Mouse (Mus musculus): ENCODE results near the gene Mphosph9. TPM values are rescaled to one million over a fixed set of nuclear protein-coding genes. Genes with fewer than 3 reads are reported as not detected.
"Not testable (repeated sequence)": the region's sequence is repeated elsewhere in the genome, so short reads cannot be mapped to it uniquely, and the experiment has no call there.

Mphosph9 gene
- total RNA-seq, 2 experiments from 2014 or later = 2.7 to 3.4 TPM

GRCm38 (mm10) chr5:124354574-124355424, 27.0 kb upstream of the Mphosph9 start:
- DNase-seq = peak; percentile 65
- H3K4me3 ChIP-seq = peak overlapping the region; percentile 89
- peak overlapping the region; percentile 86 for H3K27ac ChIP-seq
- TF ChIP-seq CTCF (IDR thresholded peaks at IDR 0.05) = no peak
- intact Hi-C loops (cut with DNase I) = loop anchor here (5.0 kb wide), 1 partner anchor 123 kb away; the partner anchor contains the start of gene Rilpl2

GRCm38 (mm10) chr5:124353726-124354547, 26.2 kb upstream of the Mphosph9 start:
- intact Hi-C loops (cut with DNase I) = no loop called here
- DNase-seq = peak; percentile 80

GRCm38 (mm10) chr5:124353011-124353725, 25.4 kb upstream of the Mphosph9 start:
- intact Hi-C loops (cut with DNase I) = no loop called here
- no peak for DNase-seq

More at GRCm38 (mm10) chr5:124353726-124354547, 26.2 kb upstream of the Mphosph9 start:
- TF ChIP-seq CTCF (IDR thresholded peaks at IDR 0.05) = peak; percentile 67
- peak overlapping the region; percentile 89 for H3K4me3 ChIP-seq
- peak overlapping the region; percentile 86 for H3K27ac ChIP-seq

GRCm38 (mm10) chr5:124352141-124352920, 24.6 kb upstream of the Mphosph9 start:
- DNase-seq = peak; percentile 80
- Histone ChIP-seq H3K4me3 (peak overlapping the region; percentile 89), H3K27ac (peak overlapping the region; percentile 86)
- intact Hi-C loops (cut with DNase I) = no loop called here
- TF ChIP-seq CTCF (IDR thresholded peaks at IDR 0.05) = peak; percentile 37

More at GRCm38 (mm10) chr5:124353011-124353725, 25.4 kb upstream of the Mphosph9 start:
- Histone ChIP-seq H3K4me3 (peak overlapping the region; percentile 89), H3K27ac (peak overlapping the region; percentile 86)
- no peak for TF ChIP-seq CTCF (IDR thresholded peaks at IDR 0.05)

GRCm38 (mm10) chr5:124351604-124352003, 23.8 kb upstream of the Mphosph9 start:
- TF ChIP-seq CTCF (IDR thresholded peaks at IDR 0.05) = no peak
- Histone ChIP-seq H3K4me3 (peak overlapping the region; percentile 89), H3K27ac (peak overlapping the region; percentile 86)
- intact Hi-C loops (cut with DNase I) = no loop called here
- DNase-seq = no peak

GRCm38 (mm10) chr5:124351111-124351560, 23.4 kb upstream of the Mphosph9 start:
- Histone ChIP-seq H3K27ac (peak overlapping the region; percentile 86), H3K4me3 (peak overlapping the region; percentile 89)
- peak; percentile 91 for DNase-seq
- intact Hi-C loops (cut with DNase I) = no loop called here
- TF ChIP-seq CTCF (IDR thresholded peaks at IDR 0.05) = no peak

GRCm38 (mm10) chr5:124350350-124350749, 22.6 kb upstream of the Mphosph9 start:
- no peak for DNase-seq
- intact Hi-C loops (cut with DNase I) = no loop called here
- Histone ChIP-seq H3K4me3 (no peak overlapping the region), H3K27ac (no peak overlapping the region)
- no peak for TF ChIP-seq CTCF (IDR thresholded peaks at IDR 0.05)

GRCm38 (mm10) chr5:124349196-124349595, 21.4 kb upstream of the Mphosph9 start:
- peak; percentile 81 for DNase-seq

GRCm38 (mm10) chr5:124342897-124343296, 15.1 kb upstream of the Mphosph9 start:
- TF ChIP-seq CTCF (IDR thresholded peaks at IDR 0.05) = no peak
- no peak for DNase-seq
- Histone ChIP-seq H3K27ac (no peak overlapping the region), H3K4me3 (no peak overlapping the region)
- intact Hi-C loops (cut with DNase I) = no loop called here

More at GRCm38 (mm10) chr5:124349196-124349595, 21.4 kb upstream of the Mphosph9 start:
- intact Hi-C loops (cut with DNase I) = no loop called here
- Histone ChIP-seq H3K27ac (peak overlapping the region; percentile 21), H3K4me3 (peak overlapping the region; percentile 28; the same call in 1 of the 2 replicates)
- TF ChIP-seq CTCF (IDR thresholded peaks at IDR 0.05) = no peak; the same call in 1 of the 2 replicates

- peak; percentile 41 for DNase-seq
- intact Hi-C loops (cut with DNase I); H3K27ac ChIP-seq: not testable (repeated sequence)
Observed at GRCm38 (mm10) chr5:124341753-124342339, 14.1 kb upstream of the Mphosph9 start.

GRCm38 (mm10) chr5:124338791-124339190, 11.0 kb upstream of the Mphosph9 start:
- Histone ChIP-seq H3K27ac (no peak overlapping the region), H3K4me3 (no peak overlapping the region)

More at GRCm38 (mm10) chr5:124341753-124342339, 14.1 kb upstream of the Mphosph9 start:
- H3K4me3 ChIP-seq = not testable (repeated sequence)

More at GRCm38 (mm10) chr5:124338791-124339190, 11.0 kb upstream of the Mphosph9 start:
- no peak for TF ChIP-seq CTCF (IDR thresholded peaks at IDR 0.05)
- DNase-seq = no peak
- intact Hi-C loops (cut with DNase I) = no loop called here

Data from gastrocnemius, adult 2 months (tissue).